Mouse (Mus musculus) T-helper 2 cell (primary cell): ENCODE results near the gene Hyal3.

Source experiments
- in situ Hi-C: fragments of 300-600 bp; cut with MboI, MseI; formaldehyde crosslinking; loops from one replicate; pipeline ENCODE4 v1.15.1; 2025; ENCODE audit warnings: high pct_unique_total_duplicates

The Hyal3 gene

GRCm38 (mm10) chr9:107612945-107613569 is 32.4 kb downstream of the Hyal3 start:
- in situ Hi-C loops: no loop called here

GRCm38 (mm10) chr9:107615035-107615434 is 34.4 kb downstream of the Hyal3 start:
- in situ Hi-C loops: no loop called here

GRCm38 (mm10) chr9:107617461-107617860 is 36.8 kb downstream of the Hyal3 start:
- in situ Hi-C loops: no loop called here

GRCm38 (mm10) chr9:107618098-107618497 is 37.5 kb downstream of the Hyal3 start:
- in situ Hi-C loops: no loop called here

- in situ Hi-C loops: no loop called here
These were observed 38.3 kb downstream of the Hyal3 start for GRCm38 (mm10) chr9:107618778-107619545.

- in situ Hi-C loops: no loop called here
These were observed 38.9 kb downstream of the Hyal3 start for GRCm38 (mm10) chr9:107619546-107619879.

GRCm38 (mm10) chr9:107620954-107621353 is 40.3 kb downstream of the Hyal3 start:
- in situ Hi-C loops: no loop called here

- in situ Hi-C loops: no loop called here
These were observed 43.9 kb downstream of the Hyal3 start for GRCm38 (mm10) chr9:107624539-107624938.

- in situ Hi-C loops: no loop called here
These were observed 44.3 kb downstream of the Hyal3 start for GRCm38 (mm10) chr9:107624951-107625350.

GRCm38 (mm10) chr9:107625351-107626128 is 44.9 kb downstream of the Hyal3 start:
- in situ Hi-C loops: no loop called here

- in situ Hi-C loops: no loop called here
These were observed 45.7 kb downstream of the Hyal3 start for GRCm38 (mm10) chr9:107626158-107626843.

GRCm38 (mm10) chr9:107626844-107627277 is 46.2 kb downstream of the Hyal3 start:
- in situ Hi-C loops: no loop called here

GRCm38 (mm10) chr9:107627387-107628255 is 47.0 kb downstream of the Hyal3 start:
- in situ Hi-C loops: no loop called here

GRCm38 (mm10) chr9:107628721-107629410 is 48.2 kb downstream of the Hyal3 start:
- in situ Hi-C loops: no loop called here

- in situ Hi-C loops: no loop called here
These were observed 48.8 kb downstream of the Hyal3 start for GRCm38 (mm10) chr9:107629411-107629730.

- in situ Hi-C loops: no loop called here
These were observed 49.3 kb downstream of the Hyal3 start for GRCm38 (mm10) chr9:107629901-107630425.

- in situ Hi-C loops: no loop called here
These were observed 50.0 kb downstream of the Hyal3 start for GRCm38 (mm10) chr9:107630576-107630975.

GRCm38 (mm10) chr9:107631311-107631826 is 50.8 kb downstream of the Hyal3 start:
- in situ Hi-C loops: no loop called here

- in situ Hi-C loops: no loop called here
These were observed 51.2 kb downstream of the Hyal3 start for GRCm38 (mm10) chr9:107631861-107632260.

- in situ Hi-C loops: no loop called here
These were observed 51.9 kb downstream of the Hyal3 start for GRCm38 (mm10) chr9:107632478-107632877.
